Mouse (Mus musculus) lung, embryonic 14.5 days (tissue): ENCODE measurements around the gene Prkag2. TPM values are rescaled to one million over a fixed set of nuclear protein-coding genes. Genes with fewer than 3 reads are reported as not detected.

ENCODE experiments used
- ATAC-seq: fragments of 200-750 bp; cut with Nextera tagmentation; 2 replicates; pipeline ENCODE4 v1.8.0; 2017; ENCODE audit warnings: mild to moderate bottlenecking, moderate TSS enrichment, moderate library complexity; ENCODE audit not compliant: insufficient read depth
- DNase-seq: peaks from one replicate; pipeline ENCODE4 v3.0.0-alpha.2; 2015
- H3K27ac ChIP-seq: fragments of 300-500 bp; sonication (generic); 2 replicates; pipeline ENCODE4 v1.5.1; 2014; ENCODE audit warnings: low read depth, mild to moderate bottlenecking, moderate library complexity
- H3K27me3 ChIP-seq: fragments of 300-500 bp; sonication (generic); 2 replicates; pipeline ENCODE4 v1.6.1; 2014; ENCODE audit warnings: low read length, control low read depth; ENCODE audit not compliant: insufficient read depth
- H3K36me3 ChIP-seq: fragments of 300-500 bp; sonication (generic); 2 replicates; pipeline ENCODE4 v1.6.1; 2014; ENCODE audit warnings: control low read depth; ENCODE audit not compliant: insufficient read depth
- H3K4me1 ChIP-seq: fragments of 300-500 bp; sonication (generic); 2 replicates; pipeline ENCODE4 v1.6.1; 2014; ENCODE audit warnings: antibody characterized with exemption, control low read depth; ENCODE audit not compliant: insufficient read depth
- H3K4me2 ChIP-seq: fragments of 300-500 bp; sonication (generic); 2 replicates; pipeline ENCODE4 v1.6.1; 2014; ENCODE audit warnings: mild to moderate bottlenecking
- H3K4me3 ChIP-seq: fragments of 300-500 bp; sonication (generic); 2 replicates; pipeline ENCODE4 v1.5.1; 2014; ENCODE audit warnings: low read depth, low read length
- H3K9ac ChIP-seq: fragments of 300-500 bp; sonication (generic); 2 replicates; pipeline ENCODE4 v1.6.1; 2014
- H3K9me3 ChIP-seq: fragments of 300-500 bp; sonication (generic); 2 replicates; pipeline ENCODE4 v1.6.1; 2016; ENCODE audit warnings: low read depth, low read length, control low read depth
- CTCF ChIP-seq: IDR thresholded peaks from 2 replicates; pipeline ENCODE4 v1.5.1; 2016; ENCODE audit warnings: antibody characterized with exemption, low read depth
- WGBS: fragments of 180-500 bp; shearing (Covaris S2); extraction: QIAGEN DNeasy Blood & Tissue Kit; methylation state at CpG from one replicate; pipeline ENCODE4 v1.1.7; 2014; 5-methylcytosine and 5-hydroxymethylcytosine counted together
- polyA plus RNA-seq: library from polyadenylated mRNA; unstranded; fragments of >200 nt; fragmentation: Nextera tagmentation; extraction: Ambion mirVana; gene quantifications from 2 replicates; pipeline ENCODE4 v1.2.1, GENCODE M21; 2014

Gene Prkag2
- polyA plus RNA-seq, 1 experiment from 2014 or later = 25.6 TPM

DNA sequence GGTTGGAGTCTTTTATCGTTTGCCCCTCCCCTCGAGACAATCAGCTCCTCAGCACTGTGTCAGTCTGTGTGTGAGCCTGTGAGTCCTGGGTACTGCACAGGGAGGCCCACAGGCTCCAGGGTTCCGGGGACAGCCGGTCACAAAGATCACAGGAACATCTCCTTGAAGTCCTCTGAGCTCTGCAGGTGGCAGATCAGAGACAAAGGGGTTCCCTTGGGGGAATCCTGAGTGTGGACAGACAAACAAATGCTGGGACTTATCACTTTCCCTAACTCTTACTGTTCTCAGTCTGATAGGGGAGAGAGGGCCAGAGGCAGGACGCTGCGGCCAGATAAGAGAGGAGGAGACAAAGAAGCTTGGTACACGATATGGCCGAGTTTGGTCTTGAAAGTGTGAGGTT, 172.7 kb downstream of the Prkag2 start:
- Histone ChIP-seq H3K27me3 (no peaks in the 10 kb centered on the region), H3K4me1 (no peaks in the 10 kb centered on the region), H3K36me3 (no peaks in the 10 kb centered on the region), H3K4me3 (no peak overlapping the region), H3K27ac (no peak overlapping the region), H3K4me2 (no peak overlapping the region), H3K9ac (no peak overlapping the region), H3K9me3 (no peaks in the 10 kb centered on the region)
- DNase-seq (no peak), ATAC-seq (no peak)
- 8% methylated on average over 8 of the region's 8 CpGs for WGBS
- TF ChIP-seq CTCF = no peak

DNA sequence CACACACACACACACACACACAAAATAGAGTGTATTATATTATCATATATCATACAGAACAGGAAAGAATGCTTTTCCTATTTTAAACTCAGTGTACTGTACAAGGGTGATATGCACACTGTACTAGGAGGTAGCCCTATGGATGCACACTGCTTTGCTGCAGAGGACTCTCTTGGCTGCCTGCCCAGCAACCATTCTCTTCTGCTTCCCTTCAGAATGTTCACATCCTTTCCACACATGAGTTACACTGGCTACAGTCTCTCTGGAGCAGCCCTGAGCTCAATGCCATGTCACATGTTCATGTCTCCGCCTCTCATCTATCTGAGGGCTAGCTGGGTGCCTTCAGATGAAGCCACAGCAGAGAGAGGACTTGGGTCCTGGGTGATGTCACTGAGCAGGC, 181.3 kb downstream of the Prkag2 start:
- WGBS = 63% methylated on average over 1 of the region's 1 CpGs
- Histone ChIP-seq H3K4me3 (no peak overlapping the region), H3K9me3 (no peaks in the 10 kb centered on the region), H3K27me3 (no peaks in the 10 kb centered on the region), H3K27ac (no peak overlapping the region), H3K36me3 (no peaks in the 10 kb centered on the region), H3K9ac (no peak overlapping the region), H3K4me2 (no peak overlapping the region), H3K4me1 (no peaks in the 10 kb centered on the region)
- peak; percentile 71; the same call in 1 of the 2 replicates for ATAC-seq
- no peak for TF ChIP-seq CTCF
- peak; percentile 78 for DNase-seq

DNA sequence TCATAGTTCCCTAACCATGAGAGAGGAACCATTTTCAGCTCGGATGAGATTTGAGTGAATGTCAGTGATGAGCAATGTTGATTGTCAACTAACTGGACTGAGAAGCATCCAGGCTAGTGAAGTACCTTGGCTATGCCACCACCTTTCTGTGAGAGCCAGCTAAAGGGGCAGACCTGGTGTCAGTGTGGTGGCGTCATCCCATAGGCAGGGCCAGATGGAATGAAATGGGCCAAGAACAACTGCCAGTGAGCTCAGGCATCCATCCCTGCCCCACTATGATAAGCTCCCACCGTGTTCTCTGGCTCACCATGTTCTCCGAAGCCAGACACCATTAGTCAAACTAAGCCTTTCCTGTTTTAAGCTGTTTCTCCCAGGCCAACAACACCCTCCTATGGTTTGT, 183.9 kb downstream of the Prkag2 start:
- DNase-seq (no peak), ATAC-seq (no peak)
- no peak overlapping the region for H3K4me3 ChIP-seq
- no peaks in the 10 kb centered on the region for H3K4me1 ChIP-seq
- WGBS = 71% methylated on average over 4 of the region's 4 CpGs
- no peaks in the 10 kb centered on the region for H3K9me3 ChIP-seq
- H3K27ac ChIP-seq = no peak overlapping the region
- no peaks in the 10 kb centered on the region for H3K27me3 ChIP-seq
- no peaks in the 10 kb centered on the region for H3K36me3 ChIP-seq
- no peak overlapping the region for H3K9ac ChIP-seq
- no peak overlapping the region for H3K4me2 ChIP-seq
- no peak for TF ChIP-seq CTCF

- Histone ChIP-seq H3K4me3 (no peak overlapping the region), H3K27ac (no peak overlapping the region), H3K36me3 (no peaks in the 10 kb centered on the region), H3K9ac (no peak overlapping the region), H3K4me2 (no peak overlapping the region), H3K27me3 (no peaks in the 10 kb centered on the region), H3K4me1 (no peaks in the 10 kb centered on the region), H3K9me3 (no peaks in the 10 kb centered on the region)
- WGBS = 55% methylated on average over 5 of the region's 5 CpGs
- ATAC-seq = peak; percentile 42; the same call in 1 of the 2 replicates
- DNase-seq = peak; percentile 11
- TF ChIP-seq CTCF = no peak
Observed at GRCm38 (mm10) chr5:24915119-24915518, 185.3 kb downstream of the Prkag2 start.

DNA sequence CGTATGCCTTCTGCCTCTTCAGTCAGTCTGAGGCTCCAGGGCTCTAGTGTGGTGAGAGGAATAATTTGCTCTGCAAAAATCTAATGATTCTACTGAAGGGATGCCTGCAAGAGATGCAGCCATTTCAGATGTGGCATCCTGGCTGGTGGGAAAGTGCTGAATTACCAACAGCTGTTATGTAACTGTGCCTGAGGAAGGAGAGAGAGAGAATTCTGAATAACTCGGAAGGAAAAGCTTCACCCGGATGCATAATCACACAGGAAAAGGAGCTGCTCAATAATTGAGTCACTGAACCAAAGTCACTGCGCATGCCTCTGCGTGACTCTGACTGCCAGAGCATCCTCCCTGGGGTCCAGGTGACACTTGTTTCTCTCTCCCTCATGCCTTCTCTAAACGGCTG, 186.8 kb downstream of the Prkag2 start:
- no peaks in the 10 kb centered on the region for H3K9me3 ChIP-seq
- no peak for ATAC-seq
- WGBS = 78% methylated on average over 6 of the region's 6 CpGs

DNA sequence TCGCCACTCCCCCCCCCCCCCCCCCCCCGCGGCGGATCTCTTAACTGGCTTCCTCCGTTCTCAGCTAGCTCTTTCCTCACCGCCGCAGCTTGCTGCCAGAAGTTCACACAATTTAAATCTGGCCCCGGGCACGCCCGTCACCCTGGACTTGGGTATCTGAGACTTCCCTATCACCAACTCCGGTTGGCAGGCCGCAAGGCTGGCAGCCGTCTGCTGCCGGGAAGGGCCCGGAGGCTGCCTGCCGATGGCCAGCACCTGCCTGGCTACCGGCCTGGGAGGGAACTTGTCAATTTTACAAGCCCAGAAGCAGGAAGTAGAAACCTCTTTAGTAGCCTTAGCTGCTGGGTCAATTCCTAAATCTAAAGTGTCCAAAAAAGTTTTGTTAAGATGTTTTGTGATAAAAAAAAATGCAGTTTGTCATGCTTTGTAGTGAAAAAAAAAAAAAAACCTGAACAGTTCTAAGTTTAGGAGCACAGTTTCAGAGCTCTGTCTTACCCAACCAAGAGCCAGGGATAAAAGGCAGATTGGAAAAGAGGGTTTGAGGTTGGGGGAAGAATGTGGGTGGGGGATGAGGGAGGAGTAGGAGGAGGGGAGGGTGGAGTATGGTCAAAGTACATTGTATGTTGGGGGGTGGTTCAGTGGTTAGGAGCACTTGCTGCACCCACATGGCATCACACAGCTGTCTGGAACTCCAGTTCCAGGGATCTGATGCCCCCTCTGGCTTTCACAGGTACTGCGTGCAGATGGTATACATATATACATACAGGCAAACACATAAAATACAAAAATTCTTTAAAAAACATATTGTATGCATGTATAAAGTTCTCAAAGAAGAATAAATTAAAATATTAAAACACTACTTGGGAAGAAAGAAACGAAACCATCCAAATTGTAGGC, 191.4 kb downstream of the Prkag2 start:
- Histone ChIP-seq H3K27me3 (no peaks in the 10 kb centered on the region), H3K4me2 (peak overlapping the region; percentile 81), H3K4me3 (peak overlapping the region; percentile 79), H3K9me3 (no peaks in the 10 kb centered on the region), H3K27ac (peak overlapping the region; percentile 90), H3K36me3 (no peaks in the 10 kb centered on the region), H3K4me1 (peaks cover 8% of the 10 kb centered on the region; the same call in 1 of the 2 replicates), H3K9ac (peak overlapping the region; percentile 76)
- ATAC-seq (peak; percentile 57), DNase-seq (peak; percentile 79)
- TF ChIP-seq CTCF = peak; percentile 66
- 13% methylated on average over 15 of the region's 19 CpGs for WGBS

More for the DNA sequence above, 186.8 kb downstream of the Prkag2 start:
- no peak for TF ChIP-seq CTCF
- no peaks in the 10 kb centered on the region for H3K4me1 ChIP-seq
- H3K36me3 ChIP-seq = no peaks in the 10 kb centered on the region
- no peak overlapping the region for H3K9ac ChIP-seq
- DNase-seq = no peak
- no peak overlapping the region for H3K27ac ChIP-seq
- no peak overlapping the region for H3K4me2 ChIP-seq
- H3K27me3 ChIP-seq = no peaks in the 10 kb centered on the region
- H3K4me3 ChIP-seq = no peak overlapping the region

DNA sequence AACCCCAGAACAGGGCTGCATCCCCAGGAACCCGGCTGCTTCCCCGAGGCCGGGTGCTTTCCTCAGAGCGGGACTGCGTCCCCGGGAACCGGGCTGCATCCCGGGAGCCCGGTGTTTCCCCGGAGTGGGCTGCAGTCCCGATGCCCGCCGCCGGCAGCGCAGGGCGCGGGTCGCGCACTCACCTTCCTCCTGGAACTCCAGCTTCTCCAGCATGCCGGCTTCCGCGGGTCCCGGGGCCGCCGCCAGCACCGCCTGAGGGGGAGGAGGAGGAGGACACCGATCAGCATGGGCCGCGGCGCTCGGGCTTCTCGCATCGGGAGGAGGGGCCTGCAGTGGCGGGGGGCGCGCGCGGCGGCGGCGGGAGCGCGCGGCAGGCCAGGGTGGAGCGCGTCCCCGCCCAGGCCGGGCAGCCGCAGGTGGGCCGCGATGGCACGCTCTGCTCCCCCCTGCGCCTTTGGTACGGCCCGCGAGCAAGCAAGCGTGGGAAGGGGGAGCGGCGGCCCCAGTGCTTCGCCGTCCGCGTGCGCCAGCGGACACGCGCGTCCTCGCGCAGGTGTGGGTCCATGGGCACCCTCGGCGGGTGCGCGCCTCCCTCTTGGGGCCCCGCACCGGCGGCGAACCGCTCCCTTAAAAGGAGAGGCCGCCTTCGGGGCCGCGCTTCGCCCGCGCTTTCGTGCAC, 192.2 kb downstream of the Prkag2 start:
- DNase-seq (peak; percentile 89), ATAC-seq (peak; percentile 96)
- no peaks in the 10 kb centered on the region for H3K9me3 ChIP-seq
- under 1% methylated on average over 52 of the region's 87 CpGs for WGBS
- peak; percentile 46 for TF ChIP-seq CTCF
- H3K4me3 ChIP-seq = peak overlapping the region; percentile 79
- H3K4me2 ChIP-seq = peak overlapping the region; percentile 81
- H3K36me3 ChIP-seq = no peaks in the 10 kb centered on the region
- peak overlapping the region; percentile 90 for H3K27ac ChIP-seq
- no peaks in the 10 kb centered on the region for H3K27me3 ChIP-seq
- peaks cover 8% of the 10 kb centered on the region; the same call in 1 of the 2 replicates for H3K4me1 ChIP-seq
- H3K9ac ChIP-seq = peak overlapping the region; percentile 76
